Mouse (Mus musculus): ENCODE measurements around the gene Tbx19.

DNA sequence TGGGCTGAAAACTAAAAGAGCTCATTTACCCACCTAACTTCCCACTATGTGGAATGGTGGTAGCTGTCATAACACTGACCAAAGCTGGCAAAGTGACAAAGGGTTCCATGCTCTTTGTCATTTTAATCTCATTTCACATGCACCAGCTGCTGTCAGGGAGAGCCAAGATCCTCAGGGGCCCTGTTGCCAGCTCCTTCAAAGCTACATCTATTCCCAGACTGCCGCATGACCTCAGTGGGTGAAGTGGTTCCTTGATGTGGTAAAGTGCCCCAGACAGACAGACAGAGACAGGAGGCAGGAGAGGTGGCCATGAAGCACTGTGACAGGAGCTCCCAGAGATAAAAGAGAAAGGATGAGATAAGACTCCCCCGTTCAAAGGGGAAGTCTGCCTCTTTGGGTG is 49.9 kb downstream of the Tbx19 start:
- no peak for TF ChIP-seq EP300 (optimal IDR thresholded peaks at IDR 0.05)
- TF ChIP-seq CTCF (IDR thresholded peaks at IDR 0.05; ENCODE audit: low read depth) = no peak
